Mouse (Mus musculus): ENCODE measurements around the gene Dhrs1. TPM values are rescaled to one million over a fixed set of nuclear protein-coding genes. Genes with fewer than 3 reads are reported as not detected.

The Dhrs1 gene
- polyA plus RNA-seq, 1 experiment from 2014 or later, result 70.8 TPM

GRCm38 (mm10) chr14:55782361-55782960 is 37.0 kb upstream of the Dhrs1 start:
- Histone ChIP-seq H3K27ac (no peak overlapping the region), H3K9me3 (ENCODE audit: control insufficient read depth, low read length) (no peaks in the 10 kb centered on the region), H3K4me1 (replicated peaks; ENCODE audit: control insufficient read depth, insufficient read depth, low read length) (peaks cover 4% of the 10 kb centered on the region; the same call in 1 of the 2 replicates), H3K27me3 (ENCODE audit: control insufficient read depth, insufficient read depth, low read length) (peaks cover 62% of the 10 kb centered on the region), H3K9ac (no peak overlapping the region), H3K36me3 (replicated peaks; ENCODE audit: control insufficient read depth, insufficient read depth) (no peaks in the 10 kb centered on the region), H3K4me2 (replicated peaks) (peak overlapping the region; percentile 46; the same call in 1 of the 2 replicates), H3K4me3 (replicated peaks; ENCODE audit: low read length) (0 out of 2 replicates have a peak overlapping the region, but pooled peaks have one; percentile 24)
- WGBS, result 56% methylated on average over 9 of the region's 9 CpGs
- ATAC-seq (ENCODE audit: low FRiP score) (no peak), DNase-seq (ENCODE audit: low spot score) (no peak)

GRCm38 (mm10) chr14:55781310-55781709 is 35.8 kb upstream of the Dhrs1 start:
- WGBS, result 17% methylated on average over 14 of the region's 14 CpGs
- H3K9ac ChIP-seq, result no peak overlapping the region
- H3K4me3 ChIP-seq (replicated peaks; ENCODE audit: low read length), result no peak overlapping the region; the same call in 1 of the 2 replicates

GRCm38 (mm10) chr14:55780736-55781135 is 35.2 kb upstream of the Dhrs1 start:
- DNase-seq (ENCODE audit: low spot score) (no peak), ATAC-seq (ENCODE audit: low FRiP score) (0 out of 2 replicates have a peak, but pooled peaks have one; percentile 4)
- Histone ChIP-seq H3K4me1 (replicated peaks; ENCODE audit: control insufficient read depth, insufficient read depth, low read length) (peaks cover 4% of the 10 kb centered on the region; the same call in 1 of the 2 replicates), H3K4me2 (replicated peaks) (0 out of 2 replicates have a peak overlapping the region, but pooled peaks have one; percentile 36), H3K27ac (no peak overlapping the region), H3K9ac (no peak overlapping the region), H3K27me3 (ENCODE audit: control insufficient read depth, insufficient read depth, low read length) (peaks cover 45% of the 10 kb centered on the region), H3K9me3 (ENCODE audit: control insufficient read depth, low read length) (no peaks in the 10 kb centered on the region), H3K36me3 (replicated peaks; ENCODE audit: control insufficient read depth, insufficient read depth) (no peaks in the 10 kb centered on the region), H3K4me3 (replicated peaks; ENCODE audit: low read length) (no peak overlapping the region)
- WGBS, result 85% methylated on average over 11 of the region's 11 CpGs

More at GRCm38 (mm10) chr14:55781310-55781709, 35.8 kb upstream of the Dhrs1 start:
- Histone ChIP-seq H3K27me3 (ENCODE audit: control insufficient read depth, insufficient read depth, low read length) (peaks cover 50% of the 10 kb centered on the region), H3K36me3 (replicated peaks; ENCODE audit: control insufficient read depth, insufficient read depth) (no peaks in the 10 kb centered on the region), H3K4me1 (replicated peaks; ENCODE audit: control insufficient read depth, insufficient read depth, low read length) (peaks cover 4% of the 10 kb centered on the region; the same call in 1 of the 2 replicates), H3K27ac (no peak overlapping the region), H3K4me2 (replicated peaks) (peak overlapping the region; percentile 36), H3K9me3 (ENCODE audit: control insufficient read depth, low read length) (no peaks in the 10 kb centered on the region)
- DNase-seq (ENCODE audit: low spot score), result peak; percentile 88
- ATAC-seq (ENCODE audit: low FRiP score), result peak; percentile 78; the same call in 1 of the 2 replicates

- H3K4me1 ChIP-seq (replicated peaks; ENCODE audit: control insufficient read depth, insufficient read depth, low read length), result peaks cover 4% of the 10 kb centered on the region; the same call in 1 of the 2 replicates
- H3K9me3 ChIP-seq (ENCODE audit: control insufficient read depth, low read length), result no peaks in the 10 kb centered on the region
- ATAC-seq (ENCODE audit: low FRiP score) (no peak), DNase-seq (ENCODE audit: low spot score) (no peak)
- H3K4me3 ChIP-seq (replicated peaks; ENCODE audit: low read length), result no peak overlapping the region
- H3K27ac ChIP-seq, result no peak overlapping the region
- no peak overlapping the region for H3K9ac ChIP-seq
- peaks cover 34% of the 10 kb centered on the region for H3K27me3 ChIP-seq (ENCODE audit: control insufficient read depth, insufficient read depth, low read length)
- H3K4me2 ChIP-seq (replicated peaks), result no peak overlapping the region
- no peaks in the 10 kb centered on the region for H3K36me3 ChIP-seq (replicated peaks; ENCODE audit: control insufficient read depth, insufficient read depth)
- WGBS, result 68% methylated on average over 16 of the region's 16 CpGs
Observed at GRCm38 (mm10) chr14:55779656-55780055, 34.2 kb upstream of the Dhrs1 start.

GRCm38 (mm10) chr14:55778686-55779085 is 33.2 kb upstream of the Dhrs1 start:
- no peak overlapping the region for H3K9ac ChIP-seq
- H3K4me2 ChIP-seq (replicated peaks), result no peak overlapping the region
- WGBS, result 93% methylated on average over 15 of the region's 15 CpGs
- H3K27ac ChIP-seq, result no peak overlapping the region
- H3K4me1 ChIP-seq (replicated peaks; ENCODE audit: control insufficient read depth, insufficient read depth, low read length), result peaks cover 4% of the 10 kb centered on the region; the same call in 1 of the 2 replicates
- no peaks in the 10 kb centered on the region for H3K9me3 ChIP-seq (ENCODE audit: control insufficient read depth, low read length)
- H3K27me3 ChIP-seq (ENCODE audit: control insufficient read depth, insufficient read depth, low read length), result peaks cover 24% of the 10 kb centered on the region
- no peak overlapping the region for H3K4me3 ChIP-seq (replicated peaks; ENCODE audit: low read length)
- no peaks in the 10 kb centered on the region for H3K36me3 ChIP-seq (replicated peaks; ENCODE audit: control insufficient read depth, insufficient read depth)
- DNase-seq (ENCODE audit: low spot score) (no peak), ATAC-seq (ENCODE audit: low FRiP score) (no peak)

- WGBS, result 91% methylated on average over 11 of the region's 11 CpGs
- H3K4me1 ChIP-seq (replicated peaks; ENCODE audit: control insufficient read depth, insufficient read depth, low read length), result no peaks in the 10 kb centered on the region
- no peak for DNase-seq (ENCODE audit: low spot score)
Observed at GRCm38 (mm10) chr14:55777806-55778205, 32.3 kb upstream of the Dhrs1 start.

GRCm38 (mm10) chr14:55777176-55777575 is 31.7 kb upstream of the Dhrs1 start:
- H3K27me3 ChIP-seq (ENCODE audit: control insufficient read depth, insufficient read depth, low read length), result peaks cover 9% of the 10 kb centered on the region
- H3K9ac ChIP-seq, result no peak overlapping the region
- H3K4me1 ChIP-seq (replicated peaks; ENCODE audit: control insufficient read depth, insufficient read depth, low read length), result no peaks in the 10 kb centered on the region
- H3K36me3 ChIP-seq (replicated peaks; ENCODE audit: control insufficient read depth, insufficient read depth), result no peaks in the 10 kb centered on the region
- H3K4me3 ChIP-seq (replicated peaks; ENCODE audit: low read length), result no peak overlapping the region
- no peak for DNase-seq (ENCODE audit: low spot score)
- 49% methylated on average over 3 of the region's 3 CpGs for WGBS
- no peak overlapping the region for H3K27ac ChIP-seq
- no peaks in the 10 kb centered on the region for H3K9me3 ChIP-seq (ENCODE audit: control insufficient read depth, low read length)
- no peak overlapping the region for H3K4me2 ChIP-seq (replicated peaks)
- no peak for ATAC-seq (ENCODE audit: low FRiP score)

More at GRCm38 (mm10) chr14:55777806-55778205, 32.3 kb upstream of the Dhrs1 start:
- Histone ChIP-seq H3K4me3 (replicated peaks; ENCODE audit: low read length) (no peak overlapping the region), H3K4me2 (replicated peaks) (no peak overlapping the region), H3K27ac (no peak overlapping the region), H3K36me3 (replicated peaks; ENCODE audit: control insufficient read depth, insufficient read depth) (no peaks in the 10 kb centered on the region), H3K9ac (no peak overlapping the region), H3K9me3 (ENCODE audit: control insufficient read depth, low read length) (no peaks in the 10 kb centered on the region), H3K27me3 (ENCODE audit: control insufficient read depth, insufficient read depth, low read length) (peaks cover 15% of the 10 kb centered on the region)
- ATAC-seq (ENCODE audit: low FRiP score), result no peak

- peaks cover 4% of the 10 kb centered on the region; the same call in 1 of the 2 replicates for H3K27me3 ChIP-seq (ENCODE audit: control insufficient read depth, insufficient read depth, low read length)
- no peak for ATAC-seq (ENCODE audit: low FRiP score)
- 71% methylated on average over 7 of the region's 7 CpGs for WGBS
- no peak overlapping the region for H3K27ac ChIP-seq
- H3K9ac ChIP-seq, result no peak overlapping the region
- no peaks in the 10 kb centered on the region for H3K9me3 ChIP-seq (ENCODE audit: control insufficient read depth, low read length)
- H3K4me1 ChIP-seq (replicated peaks; ENCODE audit: control insufficient read depth, insufficient read depth, low read length), result no peaks in the 10 kb centered on the region
- H3K4me3 ChIP-seq (replicated peaks; ENCODE audit: low read length), result no peak overlapping the region
- H3K36me3 ChIP-seq (replicated peaks; ENCODE audit: control insufficient read depth, insufficient read depth), result no peaks in the 10 kb centered on the region
- no peak for DNase-seq (ENCODE audit: low spot score)
- no peak overlapping the region for H3K4me2 ChIP-seq (replicated peaks)
Observed at GRCm38 (mm10) chr14:55776711-55777110, 31.2 kb upstream of the Dhrs1 start.

- Histone ChIP-seq H3K27ac (no peak overlapping the region), H3K4me2 (replicated peaks) (no peak overlapping the region), H3K9ac (no peak overlapping the region), H3K4me3 (replicated peaks; ENCODE audit: low read length) (no peak overlapping the region), H3K9me3 (ENCODE audit: control insufficient read depth, low read length) (no peaks in the 10 kb centered on the region), H3K27me3 (ENCODE audit: control insufficient read depth, insufficient read depth, low read length) (peaks cover 48% of the 10 kb centered on the region), H3K4me1 (replicated peaks; ENCODE audit: control insufficient read depth, insufficient read depth, low read length) (0 out of 2 replicates have a peak, but pooled peaks cover 5% of the 10 kb centered on the region), H3K36me3 (replicated peaks; ENCODE audit: control insufficient read depth, insufficient read depth) (no peaks in the 10 kb centered on the region)
- DNase-seq (ENCODE audit: low spot score) (no peak), ATAC-seq (ENCODE audit: low FRiP score) (no peak)
- 74% methylated on average over 16 of the region's 16 CpGs for WGBS
Observed at GRCm38 (mm10) chr14:55769087-55769703, 23.7 kb upstream of the Dhrs1 start.

Measured in hindbrain, embryonic 14.5 days (tissue).